8 mouse cellular contexts compared by ENCODE assay signal in the genomic region with DNA sequence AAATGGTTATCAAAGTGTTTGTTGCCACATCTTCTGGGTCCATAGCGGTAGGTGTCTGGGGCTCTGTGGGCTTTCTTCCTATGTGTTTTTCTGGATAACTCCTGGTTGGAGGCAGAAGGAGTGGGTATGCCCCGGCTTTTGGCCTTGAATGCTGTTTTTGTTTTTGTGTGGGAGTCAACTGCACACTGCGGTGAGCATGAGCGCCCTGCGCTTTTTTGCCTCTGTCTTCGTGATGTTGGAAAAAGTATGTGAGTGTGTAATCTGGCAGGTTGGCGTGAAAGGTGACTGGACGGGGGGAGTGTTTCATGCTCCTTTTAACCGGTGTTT. TPM values are rescaled to one million over a fixed set of nuclear protein-coding genes. Genes with fewer than 3 reads are reported as not detected.
DNase-seq lines count a peak whose midpoint lies in the region; ATAC-seq and TF ChIP-seq lines count a peak whose summit lies in the region.

No protein-coding gene starts in this region.

- H3K4me3 ChIP-seq in kidney, embryonic 15.5 days (replicated peaks): peak overlapping the region; percentile 42
- H3K4me3 ChIP-seq in embryonic facial prominence, embryonic 13.5 days: peak overlapping the region; percentile 20
- peak overlapping the region; percentile 30 for H3K4me3 ChIP-seq in intestine, embryonic 15.5 days (replicated peaks)
- peak overlapping the region; percentile 15; the same call in 1 of the 2 replicates for H3K4me3 ChIP-seq in midbrain, postnatal 0 days (ENCODE audit: low read depth, low read length)

- no peak for DNase-seq in kidney, adult 8-10 months
- DNase-seq in midbrain, postnatal 0 days (ENCODE audit: low spot score): no peak
- no peak for DNase-seq in right cerebral cortex, postnatal 14 days
- no peak for DNase-seq in gastrocnemius, postnatal 36 days
- no peak for DNase-seq in adrenal gland, postnatal 25 days

- H3K27ac ChIP-seq in kidney, embryonic 15.5 days: peak overlapping the region; percentile 65
- no peak overlapping the region for H3K27ac ChIP-seq in embryonic facial prominence, embryonic 13.5 days
- H3K27ac ChIP-seq in intestine, embryonic 15.5 days: peak overlapping the region; percentile 62
- H3K27ac ChIP-seq in midbrain, postnatal 0 days (ENCODE audit: low read depth, low read length): no peak overlapping the region

- H3K9me3 ChIP-seq in kidney, embryonic 15.5 days (replicated peaks): no peaks in the 10 kb centered on the region
- H3K9me3 ChIP-seq in embryonic facial prominence, embryonic 13.5 days: no peaks in the 10 kb centered on the region
- no peaks in the 10 kb centered on the region for H3K9me3 ChIP-seq in intestine, embryonic 15.5 days
- H3K9me3 ChIP-seq in midbrain, postnatal 0 days (ENCODE audit: low read length): no peaks in the 10 kb centered on the region

- WGBS in kidney, embryonic 15.5 days: 17% methylated on average over 9 of the region's 9 CpGs
- 33% methylated on average over 9 of the region's 9 CpGs for WGBS in embryonic facial prominence, embryonic 13.5 days
- WGBS in intestine, embryonic 15.5 days: 30% methylated on average over 9 of the region's 9 CpGs
- 34% methylated on average over 9 of the region's 9 CpGs for WGBS in midbrain, postnatal 0 days

- peak overlapping the region; percentile 74 for H3K4me2 ChIP-seq in kidney, embryonic 15.5 days
- H3K4me2 ChIP-seq in embryonic facial prominence, embryonic 13.5 days: peak overlapping the region; percentile 55
- H3K4me2 ChIP-seq in intestine, embryonic 15.5 days (replicated peaks): peak overlapping the region; percentile 73
- H3K4me2 ChIP-seq in midbrain, postnatal 0 days (ENCODE audit: low read depth, low read length, poor library complexity, severe bottlenecking): peak overlapping the region; percentile 42

- peak overlapping the region; percentile 35; the same call in 1 of the 2 replicates for H3K9ac ChIP-seq in kidney, embryonic 15.5 days
- H3K9ac ChIP-seq in embryonic facial prominence, embryonic 13.5 days: peak overlapping the region; percentile 52
- peak overlapping the region; percentile 32; the same call in 1 of the 2 replicates for H3K9ac ChIP-seq in intestine, embryonic 15.5 days
- no peak overlapping the region for H3K9ac ChIP-seq in midbrain, postnatal 0 days (replicated peaks; ENCODE audit: low read length, poor library complexity, severe bottlenecking)

- peak; percentile 24 for ATAC-seq in kidney, embryonic 15.5 days (replicated peaks; ENCODE audit: low FRiP score)
- ATAC-seq in embryonic facial prominence, embryonic 13.5 days (ENCODE audit: insufficient number of reproducible peaks, insufficient read depth, low FRiP score, low TSS enrichment, low read depth): no peak
- no peak for ATAC-seq in intestine, embryonic 15.5 days
- no peak for ATAC-seq in midbrain, postnatal 0 days (ENCODE audit: low FRiP score)

- intact Hi-C loops in gastrocnemius, postnatal 36 days (cut with DNase I): no loop called here

- no peaks in the 10 kb centered on the region for H3K36me3 ChIP-seq in kidney, embryonic 15.5 days
- no peaks in the 10 kb centered on the region for H3K36me3 ChIP-seq in embryonic facial prominence, embryonic 13.5 days
- H3K36me3 ChIP-seq in intestine, embryonic 15.5 days: no peaks in the 10 kb centered on the region
- no peaks in the 10 kb centered on the region for H3K36me3 ChIP-seq in midbrain, postnatal 0 days (ENCODE audit: insufficient read depth, low read length)

- peaks cover 19% of the 10 kb centered on the region for H3K4me1 ChIP-seq in kidney, embryonic 15.5 days
- H3K4me1 ChIP-seq in embryonic facial prominence, embryonic 13.5 days: peaks cover 16% of the 10 kb centered on the region
- H3K4me1 ChIP-seq in intestine, embryonic 15.5 days (replicated peaks): peaks cover 12% of the 10 kb centered on the region
- H3K4me1 ChIP-seq in midbrain, postnatal 0 days (ENCODE audit: insufficient read depth, low read length): no peaks in the 10 kb centered on the region

- TF ChIP-seq CTCF in midbrain, postnatal 0 days (IDR thresholded peaks at IDR 0.05): no peak

- no peaks in the 10 kb centered on the region for H3K27me3 ChIP-seq in kidney, embryonic 15.5 days
- H3K27me3 ChIP-seq in embryonic facial prominence, embryonic 13.5 days: peaks cover 12% of the 10 kb centered on the region; the same call in 1 of the 2 replicates
- no peaks in the 10 kb centered on the region for H3K27me3 ChIP-seq in intestine, embryonic 15.5 days (replicated peaks)
- no peaks in the 10 kb centered on the region for H3K27me3 ChIP-seq in midbrain, postnatal 0 days (ENCODE audit: insufficient read depth, low read length)

RNA-seq across cellular contexts. Expression of a gene that starts 0.4 kb away (rescaled TPM):
- 10.1 and 10.2 TPM in 2 replicates for polyA plus RNA-seq in kidney, embryonic 15.5 days (2015; fragmentation: Nextera tagmentation; extraction: Ambion mirVana)
- 1.4 and 1.9 TPM in 2 replicates for polyA plus RNA-seq in embryonic facial prominence, embryonic 13.5 days (2015; fragmentation: Nextera tagmentation; extraction: Ambion mirVana)
- polyA plus RNA-seq in intestine, embryonic 15.5 days (2015; fragmentation: Nextera tagmentation; extraction: Ambion mirVana): 28.2 and 29.9 TPM in 2 replicates
- 2.2 and 2.4 TPM in 2 replicates for total RNA-seq in midbrain, postnatal 0 days (2014; rRNA removed)
- 5.4 and 6.8 TPM in 2 replicates for polyA plus RNA-seq in midbrain, postnatal 0 days (2015; fragmentation: Nextera tagmentation; extraction: Ambion mirVana)
- 1,000 to 10,000 TPM in 1 of 2 experiments, 100 to 1,000 TPM in 1; 882 to 1,236 TPM for total RNA-seq in gastrocnemius, postnatal 36 days (2021)
- 24.7 and 28.6 TPM in 2 replicates for total RNA-seq in adrenal gland, postnatal 25 days (2021)

RNA-seq across cellular contexts. Expression of a gene that starts 8.6 kb away (rescaled TPM):
- 0.91 and 1.5 TPM in 2 replicates for polyA plus RNA-seq in kidney, embryonic 15.5 days (2015; fragmentation: Nextera tagmentation; extraction: Ambion mirVana)
- polyA plus RNA-seq in embryonic facial prominence, embryonic 13.5 days (2015; fragmentation: Nextera tagmentation; extraction: Ambion mirVana): 1.7 and 2.0 TPM in 2 replicates
- 0.68 and 0.82 TPM in 2 replicates for polyA plus RNA-seq in intestine, embryonic 15.5 days (2015; fragmentation: Nextera tagmentation; extraction: Ambion mirVana)
- total RNA-seq in midbrain, postnatal 0 days (2014; rRNA removed): 2.7 and 3.0 TPM in 2 replicates
- polyA plus RNA-seq in midbrain, postnatal 0 days (2015; fragmentation: Nextera tagmentation; extraction: Ambion mirVana): 2.3 and 2.4 TPM in 2 replicates
- total RNA-seq in gastrocnemius, postnatal 36 days (2021): under 1 TPM; 0.48 to 0.62 TPM
- 3.0 and 3.6 TPM in 2 replicates for total RNA-seq in adrenal gland, postnatal 25 days (2021)

RNA-seq across cellular contexts. Expression of a gene that starts 34.9 kb away (rescaled TPM):
- 2.4 and 3.2 TPM in 2 replicates for polyA plus RNA-seq in kidney, embryonic 15.5 days (2015; fragmentation: Nextera tagmentation; extraction: Ambion mirVana)
- polyA plus RNA-seq in embryonic facial prominence, embryonic 13.5 days (2015; fragmentation: Nextera tagmentation; extraction: Ambion mirVana): 0.22 and 0.35 TPM in 2 replicates
- polyA plus RNA-seq in intestine, embryonic 15.5 days (2015; fragmentation: Nextera tagmentation; extraction: Ambion mirVana): 1.1 and 2.2 TPM in 2 replicates
- total RNA-seq in midbrain, postnatal 0 days (2014; rRNA removed): 9.0 and 12.1 TPM in 2 replicates
- polyA plus RNA-seq in midbrain, postnatal 0 days (2015; fragmentation: Nextera tagmentation; extraction: Ambion mirVana): 5.9 and 6.1 TPM in 2 replicates
- total RNA-seq in gastrocnemius, postnatal 36 days (2021): under 1 TPM; 0.05 to 0.07 TPM
- total RNA-seq in adrenal gland, postnatal 25 days (2021): 0.24 TPM in 1 of 2 replicates, not detected in the other

RNA-seq across cellular contexts. Expression of a gene that starts 55.5 kb away (rescaled TPM):
- 67.1 and 68.6 TPM in 2 replicates for polyA plus RNA-seq in kidney, embryonic 15.5 days (2015; fragmentation: Nextera tagmentation; extraction: Ambion mirVana)
- polyA plus RNA-seq in embryonic facial prominence, embryonic 13.5 days (2015; fragmentation: Nextera tagmentation; extraction: Ambion mirVana): 59.9 and 61.4 TPM in 2 replicates
- 56.4 and 61.6 TPM in 2 replicates for polyA plus RNA-seq in intestine, embryonic 15.5 days (2015; fragmentation: Nextera tagmentation; extraction: Ambion mirVana)
- 190 and 218 TPM in 2 replicates for total RNA-seq in midbrain, postnatal 0 days (2014; rRNA removed)
- polyA plus RNA-seq in midbrain, postnatal 0 days (2015; fragmentation: Nextera tagmentation; extraction: Ambion mirVana): 212 and 228 TPM in 2 replicates
- total RNA-seq in gastrocnemius, postnatal 36 days (2021): 10 to 100 TPM in 1 of 2 experiments, 1 to 10 TPM in 1; 8.8 to 10.3 TPM
- 23.5 and 38.5 TPM in 2 replicates for total RNA-seq in adrenal gland, postnatal 25 days (2021)

Comparison
In these comparisons a context has a peak if more than half of its experiments do, and no peak if none do; other contexts are left out.
1. H3K27ac ChIP-seq: peak in kidney, embryonic 15.5 days (single experiment) and intestine, embryonic 15.5 days (single experiment); none in embryonic facial prominence, embryonic 13.5 days (single experiment) and midbrain, postnatal 0 days (single experiment).
2. Peak in every context shown above with its lines, with median percentiles within 50 percentile points of each other: H3K4me2 ChIP-seq and H3K4me3 ChIP-seq.